Mouse (Mus musculus): ENCODE data around the gene Nol3.
A peak's percentile ranks its signal among the peaks of the same experiment; 100 is the strongest.

Nol3 gene

DNA sequence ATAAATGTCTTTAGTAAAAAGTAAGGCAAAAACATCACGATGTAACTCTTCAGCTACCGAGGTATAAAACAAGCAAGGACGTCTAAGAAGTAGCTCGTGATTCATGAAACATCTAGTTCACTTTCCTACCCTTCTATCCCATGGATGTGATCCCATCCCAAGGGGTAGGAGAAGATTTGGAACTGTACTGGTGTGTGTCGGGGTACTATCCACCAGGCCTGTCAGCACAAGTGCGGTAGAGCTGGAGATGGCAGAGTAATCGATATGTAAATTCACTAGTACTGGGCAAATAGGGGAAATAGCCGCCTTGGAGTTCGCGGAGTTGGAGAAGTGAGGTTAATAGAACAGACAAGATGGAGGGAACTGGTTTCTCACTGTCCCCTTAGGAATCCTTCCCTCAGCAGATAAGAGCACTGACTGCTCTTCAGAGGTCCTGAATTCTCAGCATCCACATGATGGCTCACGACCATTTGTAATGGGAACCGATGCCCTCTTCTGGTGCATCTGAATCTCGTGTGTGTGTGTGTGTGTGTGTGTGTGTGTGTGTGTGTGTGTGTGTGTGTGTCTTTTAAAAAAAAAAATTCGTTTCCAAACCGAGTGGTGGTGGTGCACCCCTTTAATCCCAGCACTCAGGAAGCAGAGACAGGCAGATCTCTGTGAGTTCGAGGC is 12.6 kb upstream of the Nol3 start:
- DNase-seq: no peak

DNA sequence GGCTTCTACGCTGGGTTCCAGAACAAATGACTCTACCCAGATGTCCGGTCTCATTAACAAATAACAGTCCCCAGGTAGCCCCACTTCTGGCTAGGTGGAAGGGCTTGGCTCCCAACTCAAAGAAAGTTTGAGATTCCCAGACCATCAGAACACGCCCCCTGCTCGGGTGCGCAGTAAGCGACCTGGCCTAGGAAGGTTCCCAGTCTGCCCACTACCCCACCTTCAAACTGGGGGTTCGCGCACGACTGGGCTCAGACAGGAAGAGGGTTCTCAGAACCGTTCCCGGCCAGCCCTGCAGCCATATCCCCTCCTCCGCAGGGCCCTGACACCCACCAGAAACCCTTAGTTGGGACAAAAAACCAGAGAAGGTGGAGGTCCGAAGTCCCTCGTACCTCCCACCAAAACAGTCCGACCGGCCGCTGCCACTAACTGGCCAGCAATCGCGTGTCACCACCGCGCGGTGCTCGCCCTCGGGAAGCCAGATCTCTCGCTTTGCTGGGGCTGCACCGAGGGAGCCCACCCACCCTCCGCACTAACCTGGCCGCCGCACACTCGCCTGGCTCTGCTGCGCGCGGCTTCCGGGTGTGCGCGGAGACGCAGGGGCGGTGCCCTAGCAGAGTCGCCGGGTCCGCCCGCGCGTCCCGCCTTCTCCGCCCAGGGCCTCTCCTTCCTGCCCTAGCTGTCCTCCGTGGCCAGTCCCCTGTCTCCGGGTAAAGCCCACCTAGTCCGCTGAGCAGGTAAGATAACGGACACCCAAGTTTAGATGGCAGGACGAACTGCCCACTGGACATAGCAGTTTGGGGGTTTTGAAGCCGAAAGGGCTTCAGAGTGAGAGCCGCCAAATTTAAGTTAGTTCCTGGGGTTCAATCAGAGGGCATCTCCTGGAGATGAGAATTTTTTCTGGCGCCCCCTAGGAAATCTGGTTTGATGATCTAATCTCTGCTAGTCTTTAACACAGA is 11.6 kb upstream of the Nol3 start, which contains the start of the genes Tradd and Fbxl8:
Tradd (minus strand) TSS at position 586 of the 959 bp plus-strand sequence.
Fbxl8 (plus strand) TSS at position 625 of the 959 bp plus-strand sequence.
- no peak for DNase-seq

DNA sequence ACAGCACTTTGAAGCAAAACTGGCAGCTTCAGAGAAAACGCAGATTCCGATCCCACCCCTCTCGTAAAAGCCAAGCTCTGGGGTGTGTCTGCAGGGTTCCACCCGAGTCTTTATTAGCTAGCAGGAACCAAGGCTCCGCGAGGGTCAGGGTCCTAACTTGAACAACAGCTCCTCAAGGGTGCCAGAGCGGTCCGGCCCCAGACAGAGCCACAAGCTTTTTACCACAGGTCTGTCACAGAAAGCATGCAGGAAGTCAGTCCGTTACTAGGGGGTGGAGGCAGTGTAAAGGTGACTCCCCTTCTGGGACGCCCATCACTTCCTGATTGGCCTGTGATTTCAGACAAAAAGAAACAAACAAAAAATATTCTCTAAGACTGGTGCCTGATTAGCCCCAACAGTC is 10.8 kb upstream of the Nol3 start:
- no peak for DNase-seq

DNA sequence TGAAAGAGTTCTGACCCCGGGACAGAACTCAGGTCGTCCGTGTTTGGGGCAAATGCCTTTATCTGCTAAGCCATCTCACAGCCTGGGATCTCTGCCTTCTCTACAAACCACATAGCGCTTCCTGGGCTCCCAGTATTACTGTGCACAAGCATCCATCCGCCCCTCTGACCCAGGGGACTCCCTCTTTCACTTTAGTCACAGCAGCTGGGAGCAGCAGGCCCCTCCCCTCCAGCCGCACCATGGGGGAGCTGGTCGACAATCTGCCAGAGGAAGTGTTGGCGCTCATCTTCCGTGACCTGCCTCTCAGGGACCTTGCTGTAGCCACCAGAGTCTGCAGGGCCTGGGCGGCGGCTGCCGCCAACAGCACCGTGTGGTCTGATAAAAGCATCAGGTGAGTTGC is 9.2 kb upstream of the Nol3 start:
- no peak for DNase-seq

DNA sequence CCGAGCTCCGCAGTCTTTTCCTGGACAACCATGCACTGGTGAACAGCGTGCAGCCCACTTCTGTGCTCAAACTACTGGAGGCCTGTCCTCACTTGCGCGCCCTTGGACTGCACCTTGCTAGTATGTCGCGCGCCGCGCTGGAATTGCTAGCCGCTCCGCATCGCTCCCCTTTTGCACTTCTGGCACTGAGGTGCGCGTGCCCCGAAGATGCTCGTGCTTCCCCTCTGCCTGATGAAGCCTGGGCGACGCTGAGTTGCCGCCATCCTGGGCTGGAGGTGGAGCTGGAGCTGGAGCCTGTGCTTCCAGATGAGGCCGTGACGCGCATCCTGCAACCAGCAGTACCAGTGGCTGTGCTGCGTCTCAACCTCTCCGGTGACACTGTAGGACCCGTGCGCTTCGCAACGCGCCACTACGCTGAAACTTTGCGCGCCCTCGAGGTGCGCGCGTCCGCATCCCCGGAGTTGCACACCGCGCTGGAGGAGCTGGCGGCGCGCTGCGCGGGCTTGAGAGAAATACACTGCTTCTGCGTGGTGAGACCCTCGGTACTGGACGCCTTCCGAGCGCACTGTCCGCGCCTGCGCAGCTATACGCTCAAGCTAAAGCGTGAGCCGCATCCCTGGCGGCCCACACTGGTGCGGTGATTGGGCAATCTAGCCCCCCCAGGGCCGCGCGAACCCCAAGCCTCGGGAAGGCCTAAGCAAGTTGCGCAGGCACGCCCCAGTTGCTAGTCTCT is 7.4 kb upstream of the Nol3 start:
- peak; percentile 87 for DNase-seq

DNA sequence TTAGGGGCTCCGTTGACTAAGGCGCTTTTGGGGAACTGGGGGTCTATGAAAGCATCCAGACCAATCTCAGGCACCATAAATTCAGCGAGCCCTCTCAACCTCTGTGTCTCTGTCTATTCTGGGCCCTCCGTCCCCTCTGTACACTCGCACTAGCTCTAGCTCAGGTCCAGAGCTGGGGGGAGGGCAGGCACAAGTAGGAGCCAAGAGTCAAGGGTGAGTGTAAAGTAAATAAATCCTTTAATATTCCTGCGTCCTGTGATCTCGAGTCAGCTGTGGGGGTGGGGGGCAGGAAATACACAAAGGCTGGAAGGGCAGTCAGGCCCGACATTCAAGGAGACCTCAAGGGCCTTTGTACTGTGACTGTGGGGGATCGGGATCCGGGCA is 6.9 kb upstream of the Nol3 start:
- no peak for DNase-seq

DNA sequence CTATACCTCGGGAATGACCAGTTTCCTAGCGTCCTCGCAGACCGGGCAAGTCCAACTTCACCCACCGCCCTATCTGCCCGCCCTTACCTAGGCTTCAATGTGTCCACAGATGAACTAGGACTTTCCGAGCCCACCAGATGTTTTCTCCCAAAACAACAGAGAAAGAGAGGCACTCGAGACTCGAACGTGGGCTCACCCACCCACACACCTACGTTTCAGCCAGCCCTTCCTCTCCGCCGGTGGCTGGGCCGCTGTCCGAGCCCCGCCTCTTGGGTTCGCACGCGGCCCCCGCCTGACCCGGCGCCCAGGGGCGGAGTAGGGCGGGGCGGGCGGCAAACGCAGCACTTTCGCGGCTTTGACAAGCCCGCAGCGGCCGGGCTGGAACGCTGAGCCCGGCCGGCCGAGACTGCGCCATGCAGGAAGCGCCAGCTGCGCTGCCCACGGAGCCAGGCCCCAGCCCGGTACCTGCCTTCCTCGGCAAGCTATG is 6.4 kb upstream of the Nol3 start, which contains the start of gene Hsf4:
Hsf4 (plus strand) TSS at position 341 of the 487 bp plus-strand sequence.
- peak; percentile 63 for DNase-seq

DNA sequence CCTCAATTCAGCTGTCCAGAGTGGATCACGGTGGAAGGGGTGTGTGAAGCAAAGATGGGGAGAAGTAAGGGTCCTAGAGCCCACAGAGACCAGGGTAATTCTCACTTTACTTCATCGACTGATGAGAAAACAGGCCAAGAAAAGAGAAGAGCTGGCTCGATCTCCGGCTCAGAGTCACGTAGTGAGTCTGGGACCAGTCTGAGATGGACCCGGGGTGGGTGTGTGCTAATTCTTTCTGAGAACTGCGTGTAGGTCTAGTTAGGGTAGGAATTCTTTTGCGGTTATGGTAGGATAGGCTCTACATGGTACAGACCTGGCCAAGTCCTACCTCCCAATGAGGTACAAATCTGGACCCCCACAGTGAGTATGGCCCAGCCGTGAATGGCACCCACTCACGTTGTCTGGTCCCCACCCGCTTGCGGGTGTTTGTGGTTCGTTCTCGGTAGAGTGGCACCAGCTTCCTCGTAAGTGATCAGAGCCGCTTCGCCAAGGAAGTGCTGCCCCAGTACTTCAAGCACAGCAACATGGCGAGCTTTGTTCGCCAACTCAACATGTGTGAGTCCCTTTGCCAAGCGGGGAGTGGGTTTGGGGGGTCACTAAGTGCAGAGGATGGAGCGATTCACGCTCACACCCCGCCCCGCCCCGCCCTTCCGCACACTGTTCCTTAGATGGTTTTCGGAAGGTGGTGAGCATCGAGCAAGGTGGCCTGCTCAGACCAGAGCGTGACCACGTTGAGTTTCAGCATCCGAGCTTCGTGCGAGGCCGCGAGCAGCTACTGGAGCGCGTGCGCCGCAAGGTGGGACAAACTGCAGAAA is 5.6 kb upstream of the Nol3 start:
- DNase-seq: no peak

DNA sequence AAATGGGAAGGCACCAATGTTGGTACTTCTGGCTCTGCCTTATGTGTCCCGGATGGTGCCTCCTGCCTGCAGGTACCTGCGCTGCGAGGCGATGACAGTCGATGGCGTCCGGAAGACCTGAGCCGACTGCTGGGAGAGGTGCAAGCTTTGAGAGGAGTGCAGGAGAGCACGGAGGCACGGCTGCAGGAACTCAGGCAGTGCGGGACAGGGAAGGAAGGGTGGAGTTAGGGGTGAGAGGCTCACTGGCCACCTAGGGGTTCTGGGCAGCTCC is 5.1 kb upstream of the Nol3 start:
- DNase-seq: no peak

DNA sequence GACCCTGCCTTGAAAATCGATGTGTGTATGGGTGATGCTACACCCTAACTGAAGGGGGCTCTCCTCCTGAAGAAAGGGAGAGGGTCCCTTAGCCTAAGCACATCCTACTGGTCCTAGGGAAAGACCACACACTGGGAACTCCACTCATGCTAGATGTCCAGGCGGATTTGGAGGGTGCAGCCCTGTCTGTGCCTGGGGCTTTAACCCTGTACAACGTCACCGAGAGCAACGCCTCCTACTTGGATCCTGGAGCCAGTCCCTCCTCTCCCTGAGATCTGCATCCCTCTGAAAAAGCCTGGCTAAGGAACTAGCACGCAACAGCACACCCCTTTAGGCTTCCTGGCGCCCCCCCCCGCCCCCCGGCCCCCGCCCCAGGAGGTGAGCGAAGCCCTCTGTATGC is 553 bp upstream of the Nol3 start:
- DNase-seq: no peak

DNA sequence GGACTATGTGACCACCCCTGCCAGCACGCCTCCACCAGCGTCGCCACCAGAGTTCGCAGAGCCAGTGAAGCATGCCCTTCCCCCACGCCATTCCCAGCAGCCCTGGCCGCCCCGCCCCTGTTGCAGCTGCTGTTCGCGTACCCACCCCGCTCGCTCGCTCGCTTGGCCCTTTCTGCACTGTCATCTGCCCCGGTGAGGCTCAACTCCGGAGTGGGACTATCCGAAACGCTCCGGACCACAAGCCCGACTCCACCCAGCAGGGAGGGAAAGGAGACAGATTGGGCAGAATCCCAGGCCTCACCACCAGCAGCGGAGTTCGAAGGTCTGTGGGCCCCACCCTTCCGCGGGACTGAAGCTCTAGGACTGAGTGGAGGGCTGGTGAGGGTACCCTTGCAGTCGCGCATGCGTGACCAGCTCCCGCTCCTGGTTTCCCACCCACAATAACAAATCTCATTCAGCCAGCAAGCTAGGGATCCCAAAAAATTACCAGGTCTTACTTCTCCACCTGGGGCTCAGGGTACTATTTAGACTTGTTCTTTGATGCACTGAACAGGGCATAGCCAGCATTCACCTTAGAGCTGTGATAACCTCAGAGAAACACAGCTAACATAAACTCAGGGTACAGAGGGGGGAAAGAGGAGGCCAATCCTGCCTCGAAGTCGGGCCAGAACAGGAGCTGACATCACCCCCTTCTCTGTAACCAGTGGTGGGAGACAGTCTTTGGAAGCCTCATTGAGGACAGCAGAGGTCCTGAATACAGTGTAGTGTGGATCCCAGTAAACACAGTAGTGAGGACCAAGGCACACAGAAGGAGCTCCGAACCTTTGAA is 566 bp downstream of the Nol3 start:
- DNase-seq: peak; percentile 46

DNA sequence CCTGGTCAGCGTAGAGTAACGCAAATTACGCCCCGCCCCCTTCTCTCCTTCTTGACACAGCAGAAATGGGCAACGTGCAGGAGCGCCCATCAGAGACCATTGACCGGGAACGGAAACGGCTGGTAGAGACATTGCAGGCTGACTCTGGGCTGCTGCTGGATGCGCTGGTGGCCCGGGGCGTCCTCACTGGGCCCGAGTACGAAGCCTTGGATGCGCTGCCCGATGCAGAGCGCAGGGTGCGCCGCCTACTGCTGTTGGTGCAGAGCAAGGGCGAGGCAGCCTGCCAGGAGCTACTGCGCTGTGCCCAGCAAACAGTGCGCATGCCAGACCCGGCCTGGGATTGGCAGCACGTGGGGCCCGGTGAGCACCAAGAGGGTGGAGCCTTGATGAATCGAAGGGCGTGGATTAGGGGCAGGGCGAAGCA is 3.0 kb downstream of the Nol3 start:
- peak; percentile 83 for DNase-seq

DNA sequence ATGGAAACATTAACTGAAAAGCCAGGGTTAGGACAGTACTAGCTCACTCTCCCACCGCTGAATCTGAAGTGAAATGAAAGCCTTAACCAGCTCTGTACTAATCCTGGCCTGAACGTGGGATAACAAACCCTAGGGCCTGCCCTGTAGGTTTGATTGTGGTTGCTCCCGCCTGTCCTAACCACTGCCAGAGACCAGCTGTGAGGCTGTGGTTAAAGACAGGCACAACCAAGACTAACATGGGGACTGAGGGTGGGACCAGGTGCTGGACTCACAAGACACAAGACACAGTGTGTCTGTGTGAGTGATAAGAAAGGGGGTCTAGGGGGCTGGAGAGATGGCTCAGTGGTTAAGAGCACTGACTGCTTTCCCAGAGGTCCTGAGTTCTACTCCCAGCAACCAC is 4.6 kb downstream of the Nol3 start:
- no peak for DNase-seq

DNA sequence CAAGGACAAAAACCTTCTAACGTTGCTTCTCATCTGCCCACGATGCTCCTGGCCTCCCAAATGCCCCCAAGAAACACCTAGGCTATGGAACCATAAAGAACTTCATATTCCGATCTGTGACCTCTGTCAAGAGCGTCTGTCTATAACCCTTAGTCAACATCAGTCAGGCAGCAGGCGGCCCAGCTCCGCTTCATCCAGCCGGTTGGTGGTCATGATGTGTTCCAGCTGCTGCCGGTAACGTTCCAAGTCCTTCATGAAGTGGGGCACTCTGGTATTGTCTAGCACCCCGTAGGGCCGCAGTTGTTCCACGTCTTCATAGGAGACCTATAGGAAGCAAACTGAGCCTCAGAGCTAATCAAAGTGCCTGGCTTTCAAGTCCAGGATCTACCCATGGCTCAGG is 5.9 kb downstream of the Nol3 start:
- no peak for DNase-seq

DNA sequence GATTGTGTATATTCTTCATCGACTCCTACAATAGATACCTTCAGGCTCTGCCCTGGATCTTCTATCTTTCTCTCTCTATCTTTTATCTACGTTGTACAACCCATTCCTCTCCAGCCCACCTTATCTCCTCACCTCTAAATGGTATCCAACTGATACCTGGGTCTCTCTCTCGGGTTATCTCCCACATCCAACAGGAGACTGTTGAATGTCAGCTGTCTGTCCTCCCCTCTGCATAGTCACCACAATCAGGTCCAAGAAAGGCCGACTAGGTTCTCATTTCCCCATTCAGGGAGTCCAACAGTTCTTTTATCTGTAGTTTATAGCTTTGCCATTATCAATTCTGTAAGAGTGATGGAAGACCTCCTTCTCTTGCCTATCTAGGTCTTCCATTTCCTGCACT is 6.3 kb downstream of the Nol3 start:
- no peak for DNase-seq

DNA sequence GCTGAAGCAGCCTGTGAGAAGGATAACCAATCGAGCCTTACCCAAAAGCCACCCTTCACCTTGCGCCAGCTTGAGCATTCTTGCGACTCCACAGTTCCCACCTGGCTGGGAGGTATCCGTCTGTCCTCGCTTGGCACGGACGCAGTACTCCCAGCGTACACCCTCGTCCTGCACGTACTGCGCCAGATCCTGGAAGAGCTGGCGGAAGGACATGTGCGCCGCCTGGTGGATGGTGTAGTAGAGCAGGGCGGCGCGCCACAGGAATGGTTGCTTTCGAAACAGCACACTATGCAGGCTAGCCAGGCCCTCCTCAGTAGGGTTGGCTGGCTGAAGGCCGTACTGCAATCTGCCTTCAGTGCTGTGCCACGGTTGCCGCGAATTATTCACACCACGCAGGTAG is 7.1 kb downstream of the Nol3 start:
- DNase-seq: no peak

DNA sequence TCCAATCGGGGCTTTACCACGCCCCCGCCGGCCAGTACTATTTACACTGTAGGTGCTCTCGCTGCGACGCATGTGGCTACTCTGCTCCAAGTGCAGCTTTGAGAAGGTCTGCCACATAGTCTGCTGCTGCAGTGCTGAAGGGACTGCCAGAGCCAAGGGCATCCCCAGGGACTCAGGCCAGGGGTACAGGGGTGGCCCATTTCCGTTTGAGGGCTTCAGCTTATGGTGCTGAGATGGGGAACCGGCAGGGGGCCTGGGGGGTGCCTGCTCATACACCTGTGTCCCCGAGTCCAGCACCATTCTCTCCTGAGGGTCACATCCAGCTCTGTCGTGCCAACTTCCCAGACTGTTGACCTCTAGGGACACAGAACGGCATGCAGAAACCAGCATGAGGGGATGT is 9.6 kb downstream of the Nol3 start:
- no peak for DNase-seq

DNA sequence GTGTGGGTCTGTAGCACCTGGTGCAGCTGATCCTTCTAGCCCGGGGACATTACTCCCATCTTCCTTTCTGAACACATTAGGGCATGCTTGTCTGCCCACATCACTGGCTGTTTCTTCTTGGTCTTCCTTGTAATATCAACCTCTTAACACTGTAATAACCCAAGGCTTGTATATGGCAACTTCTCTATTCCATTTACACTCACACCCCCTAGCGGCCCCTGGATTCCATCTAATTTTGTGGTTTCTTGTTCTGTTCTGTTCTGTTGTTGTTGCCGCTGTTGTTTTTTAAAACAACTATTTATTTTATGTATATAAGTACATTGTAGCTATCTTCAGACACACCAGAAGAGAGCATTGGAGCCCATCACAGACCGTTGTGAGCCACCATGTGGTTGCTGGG is 11.0 kb downstream of the Nol3 start:
- no peak for DNase-seq

DNA sequence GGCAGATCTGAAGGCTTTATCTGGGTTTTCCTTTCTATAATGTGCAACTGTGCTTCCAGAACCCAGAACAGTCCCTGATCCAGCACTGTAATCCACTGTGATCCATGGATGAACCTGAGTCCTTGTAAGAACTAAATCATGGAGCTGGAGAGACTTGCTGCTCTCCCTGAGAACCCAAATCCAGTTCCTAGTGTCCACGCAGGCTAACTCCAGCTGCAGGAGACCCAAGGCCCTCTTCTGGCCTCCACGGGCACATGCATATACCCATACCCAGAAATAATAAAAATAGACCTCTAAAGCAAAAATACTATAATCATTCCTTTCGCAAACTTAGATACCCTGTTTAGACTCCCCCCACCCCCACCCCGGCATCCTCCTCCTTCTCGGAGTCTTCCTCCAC is 12.3 kb downstream of the Nol3 start:
- DNase-seq: no peak

DNA sequence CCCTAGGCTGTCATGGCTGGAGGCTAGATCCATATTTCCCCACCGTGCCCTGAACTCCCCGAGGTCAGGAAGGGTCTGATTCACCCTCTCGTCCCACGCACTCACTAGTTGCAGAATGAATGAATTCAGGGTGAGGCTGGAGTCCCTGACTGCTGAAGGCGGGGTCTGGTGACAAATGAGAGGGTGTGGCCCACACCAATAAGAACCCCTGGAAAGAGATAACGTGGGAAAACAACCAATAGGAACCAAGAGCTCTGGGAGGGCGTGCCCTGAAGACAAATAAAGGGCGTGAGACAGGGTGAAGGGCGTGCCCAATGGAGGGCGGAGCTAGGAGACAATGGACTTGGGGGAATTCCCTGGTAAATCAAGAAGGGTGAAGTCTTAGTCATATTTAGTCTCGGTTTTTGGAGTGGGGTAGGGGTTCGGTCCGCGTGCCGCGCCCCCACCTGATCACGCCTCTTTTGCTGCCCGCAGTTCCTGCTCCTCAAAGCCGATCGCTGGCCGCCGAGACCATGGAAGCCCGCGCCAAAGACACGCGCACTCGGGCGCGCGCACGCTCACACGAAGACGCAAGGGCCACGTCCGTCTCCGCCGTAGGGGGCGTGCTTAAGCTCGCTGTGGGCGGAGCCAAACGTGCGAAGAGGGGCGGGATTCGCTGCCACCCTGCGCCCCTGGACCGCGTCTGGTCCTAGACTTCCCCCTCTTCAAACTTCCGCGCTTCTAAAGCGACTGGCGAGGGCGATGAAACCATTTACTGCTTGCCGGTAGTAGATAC is 13.2 kb downstream of the Nol3 start:
- DNase-seq: peak; percentile 96
